Comparison of ENCODE assay signal across 8 mouse cellular contexts in the genomic region with DNA sequence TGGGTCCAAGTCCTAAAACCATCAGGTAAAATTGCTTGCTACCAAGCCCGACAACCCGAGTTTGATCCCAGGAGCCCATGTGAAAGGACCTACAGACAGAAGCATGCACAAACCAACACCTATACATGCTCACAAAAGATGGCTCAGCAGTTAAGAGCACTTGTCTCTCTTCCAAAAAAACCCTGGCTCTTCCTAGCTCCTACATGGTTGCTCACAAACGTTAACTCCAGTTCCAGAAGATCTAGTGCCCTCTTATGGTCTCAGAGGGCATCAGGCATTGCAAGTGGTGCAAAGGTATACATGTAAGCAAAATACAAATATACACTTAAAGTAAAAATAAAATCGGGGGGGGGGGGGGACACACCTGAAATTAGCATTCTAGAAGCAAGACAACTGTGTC. TPM values are rescaled to one million over a fixed set of nuclear protein-coding genes. Genes with fewer than 3 reads are reported as not detected.
DNase-seq lines count a peak whose midpoint lies in the region; ATAC-seq and TF ChIP-seq lines count a peak whose summit lies in the region.

No protein-coding gene starts in this region.

- H3K36me3 ChIP-seq in neural tube, embryonic 12.5 days, result peaks cover 23% of the 10 kb centered on the region
- peaks cover 28% of the 10 kb centered on the region for H3K36me3 ChIP-seq in limb, embryonic 14.5 days (ENCODE audit: control insufficient read depth, insufficient read depth, low read length)

- H3K9me3 ChIP-seq in neural tube, embryonic 12.5 days, result no peaks in the 10 kb centered on the region
- no peaks in the 10 kb centered on the region for H3K9me3 ChIP-seq in limb, embryonic 14.5 days (ENCODE audit: control insufficient read depth, low read length)

- H3K27ac ChIP-seq in neural tube, embryonic 12.5 days, result no peak overlapping the region
- H3K27ac ChIP-seq in limb, embryonic 14.5 days (replicated peaks; ENCODE audit: low read depth, low read length), result no peak overlapping the region

- no peak for ATAC-seq in CD4-positive, CD25-positive, alpha-beta regulatory T cell, adult 4 months
- ATAC-seq in neural tube, embryonic 12.5 days (ENCODE audit: low FRiP score, low read depth), result no peak
- ATAC-seq in limb, embryonic 14.5 days (ENCODE audit: low FRiP score, low read depth), result no peak
- no peak for ATAC-seq in megakaryocyte-erythroid progenitor cell, adult 5-6 weeks (replicated peaks; ENCODE audit: low FRiP score, low TSS enrichment, poor library complexity, severe bottlenecking)

- peak; percentile 53 for DNase-seq in CD4-positive, CD25-positive, alpha-beta regulatory T cell, adult 2 months (ENCODE audit: low read depth, low spot score)
- DNase-seq in neural tube, embryonic 10.5 days (ENCODE audit: extremely low spot score, low spot score), result no peak
- no peak for DNase-seq in limb, embryonic 14.5 days (ENCODE audit: low spot score)
- no peak for DNase-seq in right cerebral cortex, postnatal 4 days
- DNase-seq in thymus, postnatal 14 days, result no peak

- TF ChIP-seq POLR2A in limb, embryonic 14.5 days (IDR thresholded peaks at IDR 0.05; ENCODE audit: borderline replicate concordance, extremely low read depth, insufficient read depth, insufficient read length), result no peak

- H3K4me1 ChIP-seq in neural tube, embryonic 12.5 days, result peaks cover 33% of the 10 kb centered on the region
- peaks cover 23% of the 10 kb centered on the region for H3K4me1 ChIP-seq in limb, embryonic 14.5 days (ENCODE audit: control insufficient read depth, insufficient read depth, low read length)

- no peak overlapping the region for H3K4me3 ChIP-seq in neural tube, embryonic 12.5 days
- 0 out of 2 replicates have a peak overlapping the region, but pooled peaks have one; percentile 2 for H3K4me3 ChIP-seq in limb, embryonic 14.5 days (replicated peaks; ENCODE audit: low read length)

- no peak overlapping the region for H3K9ac ChIP-seq in neural tube, embryonic 12.5 days
- no peak overlapping the region for H3K9ac ChIP-seq in limb, embryonic 14.5 days (ENCODE audit: low read depth, low read length, severe bottlenecking)

- 64% methylated on average over 4 of the region's 4 CpGs for WGBS in neural tube, embryonic 12.5 days
- WGBS in limb, embryonic 14.5 days, result 51% methylated on average over 4 of the region's 4 CpGs

- H3K4me2 ChIP-seq in neural tube, embryonic 12.5 days (replicated peaks), result peak overlapping the region; percentile 24; the same call in 1 of the 2 replicates
- no peak overlapping the region for H3K4me2 ChIP-seq in limb, embryonic 14.5 days (replicated peaks; ENCODE audit: low read depth, low read length, severe bottlenecking)

- H3K27me3 ChIP-seq in neural tube, embryonic 12.5 days (replicated peaks), result no peaks in the 10 kb centered on the region
- no peaks in the 10 kb centered on the region for H3K27me3 ChIP-seq in limb, embryonic 14.5 days (ENCODE audit: control insufficient read depth, insufficient read depth, low read length)

RNA-seq across cellular contexts. Expression of a gene that starts 1.7 kb away (rescaled TPM):
- 100 to 1,000 TPM; 779 to 910 TPM for polyA plus RNA-seq in CD4-positive, CD25-positive, alpha-beta regulatory T cell, adult 4 months (2017; shearing (Covaris generic))
- polyA plus RNA-seq in neural tube, embryonic 12.5 days (2016; fragmentation: Nextera tagmentation; extraction: Ambion mirVana), result 378 and 393 TPM in 2 replicates
- 318 and 510 TPM in 2 replicates for polyA plus RNA-seq in limb, embryonic 14.5 days (2012; rRNA removed)
- polyA plus RNA-seq in limb, embryonic 14.5 days (2014; fragmentation: Nextera tagmentation; extraction: Ambion mirVana), result 494 and 543 TPM in 2 replicates
- total RNA-seq in megakaryocyte-erythroid progenitor cell, adult 5-6 weeks (2014; fragmentation: Nextera tagmentation), result 1,038 and 1,202 TPM in 2 replicates
- 483 and 550 TPM in 2 replicates for total RNA-seq in megakaryocyte-erythroid progenitor cell, adult 5-6 weeks (2017)

RNA-seq across cellular contexts. Expression of a gene that starts 1.9 kb away (rescaled TPM):
- 10 to 100 TPM; 15.7 to 21.8 TPM for polyA plus RNA-seq in CD4-positive, CD25-positive, alpha-beta regulatory T cell, adult 4 months (2017; shearing (Covaris generic))
- 71.9 and 75.0 TPM in 2 replicates for polyA plus RNA-seq in neural tube, embryonic 12.5 days (2016; fragmentation: Nextera tagmentation; extraction: Ambion mirVana)
- polyA plus RNA-seq in limb, embryonic 14.5 days (2012; rRNA removed), result 60.2 and 92.2 TPM in 2 replicates
- polyA plus RNA-seq in limb, embryonic 14.5 days (2014; fragmentation: Nextera tagmentation; extraction: Ambion mirVana), result 80.8 and 89.3 TPM in 2 replicates
- 29.8 and 30.8 TPM in 2 replicates for total RNA-seq in megakaryocyte-erythroid progenitor cell, adult 5-6 weeks (2014; fragmentation: Nextera tagmentation)
- 16.4 and 20.6 TPM in 2 replicates for total RNA-seq in megakaryocyte-erythroid progenitor cell, adult 5-6 weeks (2017)

RNA-seq across cellular contexts. Expression of a gene that starts 19.5 kb away (rescaled TPM):
- polyA plus RNA-seq in CD4-positive, CD25-positive, alpha-beta regulatory T cell, adult 4 months (2017; shearing (Covaris generic)), result 10 to 100 TPM; 24.1 to 32.9 TPM
- polyA plus RNA-seq in neural tube, embryonic 12.5 days (2016; fragmentation: Nextera tagmentation; extraction: Ambion mirVana), result 16.2 and 19.7 TPM in 2 replicates
- polyA plus RNA-seq in limb, embryonic 14.5 days (2012; rRNA removed), result 12.7 and 13.4 TPM in 2 replicates
- 18.8 and 21.0 TPM in 2 replicates for polyA plus RNA-seq in limb, embryonic 14.5 days (2014; fragmentation: Nextera tagmentation; extraction: Ambion mirVana)
- total RNA-seq in megakaryocyte-erythroid progenitor cell, adult 5-6 weeks (2014; fragmentation: Nextera tagmentation), result 11.5 and 12.5 TPM in 2 replicates
- 11.2 and 12.5 TPM in 2 replicates for total RNA-seq in megakaryocyte-erythroid progenitor cell, adult 5-6 weeks (2017)

RNA-seq across cellular contexts. Expression of a gene that starts 50.3 kb away (rescaled TPM):
- polyA plus RNA-seq in CD4-positive, CD25-positive, alpha-beta regulatory T cell, adult 4 months (2017; shearing (Covaris generic)), result 1 to 10 TPM; 4.8 to 7.8 TPM
- 26.9 and 29.4 TPM in 2 replicates for polyA plus RNA-seq in neural tube, embryonic 12.5 days (2016; fragmentation: Nextera tagmentation; extraction: Ambion mirVana)
- polyA plus RNA-seq in limb, embryonic 14.5 days (2012; rRNA removed), result 18.2 TPM in 2 replicates
- polyA plus RNA-seq in limb, embryonic 14.5 days (2014; fragmentation: Nextera tagmentation; extraction: Ambion mirVana), result 22.3 and 25.9 TPM in 2 replicates
- total RNA-seq in megakaryocyte-erythroid progenitor cell, adult 5-6 weeks (2014; fragmentation: Nextera tagmentation), result 49.4 and 50.1 TPM in 2 replicates
- total RNA-seq in megakaryocyte-erythroid progenitor cell, adult 5-6 weeks (2017), result 23.0 and 35.2 TPM in 2 replicates

RNA-seq across cellular contexts. Expression of a gene that starts 50.5 kb away (rescaled TPM):
- 1 to 10 TPM; 6.6 to 10.0 TPM for polyA plus RNA-seq in CD4-positive, CD25-positive, alpha-beta regulatory T cell, adult 4 months (2017; shearing (Covaris generic))
- polyA plus RNA-seq in neural tube, embryonic 12.5 days (2016; fragmentation: Nextera tagmentation; extraction: Ambion mirVana), result 60.8 and 68.4 TPM in 2 replicates
- polyA plus RNA-seq in limb, embryonic 14.5 days (2012; rRNA removed), result 79.5 and 79.6 TPM in 2 replicates
- polyA plus RNA-seq in limb, embryonic 14.5 days (2014; fragmentation: Nextera tagmentation; extraction: Ambion mirVana), result 62.7 and 67.0 TPM in 2 replicates
- total RNA-seq in megakaryocyte-erythroid progenitor cell, adult 5-6 weeks (2014; fragmentation: Nextera tagmentation), result 26.4 and 31.7 TPM in 2 replicates
- total RNA-seq in megakaryocyte-erythroid progenitor cell, adult 5-6 weeks (2017), result 15.0 and 26.1 TPM in 2 replicates
